15 mouse cellular contexts compared by ENCODE assay signal in the genomic region with DNA sequence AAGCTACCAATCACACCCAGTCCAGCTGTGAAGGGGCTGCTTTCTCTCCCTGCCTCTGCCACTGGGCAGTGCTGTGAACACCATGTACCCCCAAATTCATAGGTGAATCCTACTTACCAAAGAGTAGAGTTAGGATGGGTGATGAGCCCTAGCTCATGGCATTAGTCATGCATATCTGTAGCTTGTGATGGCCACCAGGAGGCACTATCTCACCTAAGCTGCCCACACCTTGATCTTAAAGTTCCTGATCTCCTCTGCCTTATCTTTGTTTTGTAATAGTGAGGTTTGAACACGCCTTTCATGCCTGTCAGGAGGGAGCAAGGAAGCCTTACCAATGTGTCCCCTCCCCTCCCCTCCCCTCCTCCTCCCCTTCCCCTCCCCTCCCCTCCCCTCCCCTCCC.
A peak's percentile ranks its signal among the peaks of the same experiment; 100 is the strongest.
DNase-seq lines count a peak whose midpoint lies in the region; ATAC-seq and TF ChIP-seq lines count a peak whose summit lies in the region.
"Had no signal": no experiment of that assay in that cellular context is flagged by ENCODE, and none has a peak within 500 bp of the region (broad histone marks: within the 10 kb centered on the region; RNA-seq: fewer than 3 reads in every experiment).

No protein-coding gene starts in this region.

- DNase-seq in embryonic facial prominence, embryonic 11.5 days (ENCODE audit: low spot score): no peak
- no peak for DNase-seq in embryonic facial prominence, embryonic 10.5 days (ENCODE audit: low spot score)
- no peak for DNase-seq in liver, embryonic 14.5 days (ENCODE audit: low read depth in 3 of 3, low spot score in 3 of 3)
- DNase-seq in brain, adult 2 months (ENCODE audit: low read depth, low spot score): peak; percentile 43
- no peak for DNase-seq in yolk sac, embryonic 10.5 days (ENCODE audit: low spot score)
- DNase-seq: gastrocnemius, postnatal 25 days; kidney, postnatal 14 days; lung, postnatal 10 days; thymus, postnatal 25 days had no signal

- no peaks in the 10 kb centered on the region for H3K4me1 ChIP-seq in embryonic facial prominence, embryonic 11.5 days (ENCODE audit: control insufficient read depth, insufficient read depth, low read length)
- peaks cover 17% of the 10 kb centered on the region for H3K4me1 ChIP-seq in embryonic facial prominence, embryonic 10.5 days
- no peaks in the 10 kb centered on the region for H3K4me1 ChIP-seq in liver, embryonic 14.5 days (replicated peaks; ENCODE audit: control insufficient read depth in 2 of 2, insufficient read depth in 2 of 2, low read length in 1 of 2)
- no peaks in the 10 kb centered on the region for H3K4me1 ChIP-seq in liver, embryonic 12.5 days
- H3K4me1 ChIP-seq: stomach, embryonic 15.5 days had no signal

- TF ChIP-seq CTCF in liver, embryonic 14.5 days (IDR thresholded peaks at IDR 0.05; ENCODE audit: low read depth): peak; percentile 15; the same call in 1 of the 2 replicates

- H3K9ac ChIP-seq in embryonic facial prominence, embryonic 11.5 days (replicated peaks; ENCODE audit: low read length): no peak overlapping the region
- no peak overlapping the region for H3K9ac ChIP-seq in liver, embryonic 14.5 days (replicated peaks)
- H3K9ac ChIP-seq in liver, embryonic 12.5 days: no peak overlapping the region
- H3K9ac ChIP-seq: hindbrain, embryonic 15.5 days; stomach, embryonic 15.5 days had no signal

- no peak overlapping the region for H3K4me2 ChIP-seq in embryonic facial prominence, embryonic 11.5 days (ENCODE audit: low read depth, low read length)
- H3K4me2 ChIP-seq in liver, embryonic 14.5 days (ENCODE audit: low read depth): no peak overlapping the region
- H3K4me2 ChIP-seq in liver, embryonic 12.5 days: no peak overlapping the region
- H3K4me2 ChIP-seq: hindbrain, embryonic 15.5 days; midbrain, embryonic 11.5 days; stomach, embryonic 15.5 days had no signal

- H3K36me3 ChIP-seq in embryonic facial prominence, embryonic 11.5 days (replicated peaks; ENCODE audit: control insufficient read depth, insufficient read depth, low read depth, low read length): no peaks in the 10 kb centered on the region
- H3K36me3 ChIP-seq in embryonic facial prominence, embryonic 10.5 days (replicated peaks): no peaks in the 10 kb centered on the region
- no peaks in the 10 kb centered on the region for H3K36me3 ChIP-seq in liver, embryonic 14.5 days (replicated peaks; ENCODE audit: control insufficient read depth, insufficient read depth, low read depth)
- no peaks in the 10 kb centered on the region for H3K36me3 ChIP-seq in liver, embryonic 12.5 days
- H3K36me3 ChIP-seq: hindbrain, embryonic 15.5 days; stomach, embryonic 15.5 days had no signal

- no peak overlapping the region for H3K27ac ChIP-seq in embryonic facial prominence, embryonic 11.5 days (replicated peaks; ENCODE audit: low read depth, low read length)
- no peak overlapping the region for H3K27ac ChIP-seq in embryonic facial prominence, embryonic 10.5 days (replicated peaks)
- H3K27ac ChIP-seq in liver, embryonic 14.5 days: no peak overlapping the region
- H3K27ac ChIP-seq in liver, embryonic 12.5 days: no peak overlapping the region
- H3K27ac ChIP-seq: hindbrain, embryonic 15.5 days; stomach, embryonic 15.5 days had no signal

- no peak for TF ChIP-seq EP300 in liver, embryonic 14.5 days (IDR thresholded peaks at IDR 0.05; ENCODE audit: low read depth)

- 63% methylated on average over 1 of the region's 1 CpGs for WGBS in embryonic facial prominence, embryonic 11.5 days
- 81% methylated on average over 1 of the region's 1 CpGs for WGBS in embryonic facial prominence, embryonic 10.5 days
- WGBS in liver, embryonic 14.5 days (ENCODE audit: insufficient replicate concordance): 21% methylated on average over 1 of the region's 1 CpGs
- WGBS in liver, embryonic 12.5 days (ENCODE audit: insufficient replicate concordance): 40% methylated on average over 1 of the region's 1 CpGs

- no peaks in the 10 kb centered on the region for H3K9me3 ChIP-seq in embryonic facial prominence, embryonic 11.5 days (replicated peaks; ENCODE audit: control insufficient read depth, low read length)
- no peaks in the 10 kb centered on the region for H3K9me3 ChIP-seq in embryonic facial prominence, embryonic 10.5 days
- no peaks in the 10 kb centered on the region for H3K9me3 ChIP-seq in liver, embryonic 14.5 days (ENCODE audit: control insufficient read depth, low read length)
- H3K9me3 ChIP-seq in liver, embryonic 12.5 days (replicated peaks): no peaks in the 10 kb centered on the region
- H3K9me3 ChIP-seq: hindbrain, embryonic 15.5 days; stomach, embryonic 15.5 days had no signal

- H3K4me3 ChIP-seq in embryonic facial prominence, embryonic 11.5 days (ENCODE audit: low read depth, low read length): no peak overlapping the region
- no peak overlapping the region for H3K4me3 ChIP-seq in embryonic facial prominence, embryonic 10.5 days
- H3K4me3 ChIP-seq in liver, embryonic 14.5 days (ENCODE audit: insufficient read depth in 1 of 2, low read depth in 2 of 2, low read length in 2 of 2): no peak overlapping the region
- no peak overlapping the region for H3K4me3 ChIP-seq in liver, embryonic 12.5 days
- H3K4me3 ChIP-seq: hindbrain, embryonic 15.5 days; stomach, embryonic 15.5 days had no signal

- no peaks in the 10 kb centered on the region for H3K27me3 ChIP-seq in embryonic facial prominence, embryonic 11.5 days (ENCODE audit: control insufficient read depth, insufficient read depth, low read length)
- no peaks in the 10 kb centered on the region for H3K27me3 ChIP-seq in embryonic facial prominence, embryonic 10.5 days (replicated peaks; ENCODE audit: low read depth, poor library complexity, severe bottlenecking)
- H3K27me3 ChIP-seq in liver, embryonic 14.5 days (ENCODE audit: control insufficient read depth, insufficient read depth, low read length): no peaks in the 10 kb centered on the region
- H3K27me3 ChIP-seq in liver, embryonic 12.5 days (replicated peaks): no peaks in the 10 kb centered on the region
- H3K27me3 ChIP-seq: hindbrain, embryonic 15.5 days; stomach, embryonic 15.5 days had no signal

- ATAC-seq in embryonic facial prominence, embryonic 11.5 days (replicated peaks; ENCODE audit: insufficient number of reproducible peaks, low FRiP score, low TSS enrichment, low read depth): 0 out of 2 replicates have a peak, but pooled peaks have one; percentile 16
- ATAC-seq in liver, embryonic 14.5 days (ENCODE audit: insufficient read depth): no peak
- no peak for ATAC-seq in liver, embryonic 12.5 days
- ATAC-seq in megakaryocyte progenitor cell, adult 5-6 weeks (replicated peaks; ENCODE audit: poor library complexity): peak; percentile 25; the same call in 1 of the 2 replicates
- ATAC-seq: forebrain, embryonic 14.5 days had no signal

Comparison
In these comparisons a context has a peak if more than half of its experiments do, and no peak if none do; other contexts are left out.
1. ATAC-seq: peak in embryonic facial prominence, embryonic 11.5 days (single experiment) and megakaryocyte progenitor cell, adult 5-6 weeks (single experiment); none in liver, embryonic 14.5 days (single experiment) and liver, embryonic 12.5 days (single experiment).